8 mouse cellular contexts compared by ENCODE assay signal in genomic region chr17:21567696-21568095, GRCm38 (mm10). TPM values are rescaled to one million over a fixed set of nuclear protein-coding genes. Genes with fewer than 3 reads are reported as not detected.
DNase-seq lines count a peak whose midpoint lies in the region; ATAC-seq and TF ChIP-seq lines count a peak whose summit lies in the region.

No protein-coding gene starts in this region.

- intact Hi-C loops in heart, postnatal 14 days (cut with DNase I), result no loop called here

- 38% methylated on average over 1 of the region's 1 CpGs for WGBS in embryonic facial prominence, embryonic 10.5 days

- no peak for TF ChIP-seq CTCF in G1E (IDR thresholded peaks at IDR 0.05; ENCODE audit: low read depth, low read length)

- no peaks in the 10 kb centered on the region for H3K27me3 ChIP-seq in G1E (ENCODE audit: insufficient read depth, low read length)
- H3K27me3 ChIP-seq in embryonic facial prominence, embryonic 10.5 days (replicated peaks; ENCODE audit: low read depth, poor library complexity, severe bottlenecking), result no peaks in the 10 kb centered on the region

- peak overlapping the region; percentile 72 for H3K27ac ChIP-seq in embryonic facial prominence, embryonic 10.5 days (replicated peaks)

- H3K4me3 ChIP-seq in G1E (ENCODE audit: low read depth, low read length), result peak overlapping the region; percentile 77; the same call in 1 of the 2 replicates
- H3K4me3 ChIP-seq in embryonic facial prominence, embryonic 10.5 days, result peak overlapping the region; percentile 75

- no peak for ATAC-seq in G1E (ENCODE audit: extremely low read depth, insufficient number of reproducible peaks, low FRiP score, poor library complexity, severe bottlenecking)

- H3K4me1 ChIP-seq in G1E (ENCODE audit: insufficient read depth, low read depth, low read length), result peaks cover 14% of the 10 kb centered on the region
- H3K4me1 ChIP-seq in embryonic facial prominence, embryonic 10.5 days, result peaks cover 9% of the 10 kb centered on the region

- no peaks in the 10 kb centered on the region for H3K9me3 ChIP-seq in G1E (replicated peaks)
- no peaks in the 10 kb centered on the region for H3K9me3 ChIP-seq in embryonic facial prominence, embryonic 10.5 days

- peak; percentile 8 to 50 for DNase-seq in adrenal gland, adult (ENCODE audit: inconsistent age in 2 of 2, low spot score in 1 of 2)
- no peak for DNase-seq in adrenal gland, postnatal 4 days (ENCODE audit: low spot score in 2 of 2)
- no peak for DNase-seq in G1E (ENCODE audit: low spot score)
- peak; percentile 49 for DNase-seq in embryonic facial prominence, embryonic 10.5 days (ENCODE audit: low spot score)
- peak; percentile 7 to 16 for DNase-seq in heart, postnatal 14 days
- DNase-seq in liver, result peak; percentile 41
- peak; percentile 20 for DNase-seq in neural tube, embryonic 10.5 days (ENCODE audit: extremely low spot score, low spot score)
- DNase-seq in urinary bladder, postnatal 36 days (ENCODE audit: low spot score in 2 of 2), result no peak

- H3K36me3 ChIP-seq in G1E (replicated peaks), result peaks cover 4% of the 10 kb centered on the region
- peaks cover 13% of the 10 kb centered on the region for H3K36me3 ChIP-seq in embryonic facial prominence, embryonic 10.5 days (replicated peaks)

RNA-seq across cellular contexts. Expression of gene Zfp948, which starts 0.9 kb away (rescaled TPM):
- total RNA-seq in adrenal gland, postnatal 4 days (2021), result 10 to 100 TPM; 13.7 to 15.5 TPM
- total RNA-seq in G1E (2014; fragmentation: Nextera tagmentation) (22.6 and 24.2 TPM in 2 replicates), G1E (2017) (11.7 and 13.8 TPM in 2 replicates)
- 1.3 and 2.1 TPM in 2 replicates for polyA plus RNA-seq in G1E (2012)
- polyA plus RNA-seq in embryonic facial prominence, embryonic 10.5 days (2016; fragmentation: Nextera tagmentation; extraction: Ambion mirVana), result 14.6 and 14.9 TPM in 2 replicates
- total RNA-seq in heart, postnatal 14 days (2021), result 1 to 10 TPM; 4.2 to 5.3 TPM

RNA-seq across cellular contexts. Expression of gene Zfp52, which starts 32.4 kb away (rescaled TPM):
- 10 to 100 TPM; 28.1 to 30.6 TPM for total RNA-seq in adrenal gland, postnatal 4 days (2021)
- 5.7 and 7.8 TPM in 2 replicates for total RNA-seq in G1E (2014; fragmentation: Nextera tagmentation)
- total RNA-seq in G1E (2017), result 6.9 and 7.4 TPM in 2 replicates
- 0.36 and 0.61 TPM in 2 replicates for polyA plus RNA-seq in G1E (2012)
- polyA plus RNA-seq in embryonic facial prominence, embryonic 10.5 days (2016; fragmentation: Nextera tagmentation; extraction: Ambion mirVana), result 2.8 and 3.0 TPM in 2 replicates
- 1 to 10 TPM; 3.8 to 5.4 TPM for total RNA-seq in heart, postnatal 14 days (2021)

Comparison
In these comparisons a context has a peak if more than half of its experiments do, and no peak if none do; other contexts are left out.
1. DNase-seq: peak in adrenal gland, adult (2 of 2), embryonic facial prominence, embryonic 10.5 days (single experiment), heart, postnatal 14 days (2 of 2), liver (single experiment) and neural tube, embryonic 10.5 days (single experiment); none in adrenal gland, postnatal 4 days (0 of 2), G1E (single experiment) and urinary bladder, postnatal 36 days (0 of 2).